1 mouse cellular context compared by ENCODE assay signal in genomic region chr2:32587731-32588321, GRCm38 (mm10).
TF ChIP-seq lines count a peak whose summit lies in the region.

No protein-coding gene starts in this region.

TF ChIP-seq in CH12.LX, 34 proteins besides CTCF, POLR2A, EP300 and RAD21 (continued from another document):
- TF ChIP-seq SMC3 (IDR thresholded peaks at IDR 0.05; ENCODE audit: low read depth, low read length) (no peak), ETS1 (conservative IDR thresholded peaks at IDR 0.05; ENCODE audit: low read depth, low read length) (peak; percentile 72), MYC (IDR thresholded peaks at IDR 0.05; ENCODE audit: low read depth, low read length) (peak; percentile 100), JUN (IDR thresholded peaks at IDR 0.05; ENCODE audit: insufficient read depth, low read depth, low read length) (no peak), HCFC1 (IDR thresholded peaks at IDR 0.05; ENCODE audit: low read depth, low read length) (peak; percentile 52), ZNF384 (IDR thresholded peaks at IDR 0.05; ENCODE audit: low read depth, low read length) (no peak), MXI1 (IDR thresholded peaks at IDR 0.05; ENCODE audit: low read depth, low read length) (peak; percentile 97), SIN3A (IDR thresholded peaks at IDR 0.05; ENCODE audit: low read length) (peak; percentile 92), BHLHE40 (IDR thresholded peaks at IDR 0.05; ENCODE audit: low read depth, low read length) (peak; percentile 89), IRF4 (IDR thresholded peaks at IDR 0.05; ENCODE audit: low read depth, low read length) (peak; percentile 79), TCF12 (IDR thresholded peaks at IDR 0.05; ENCODE audit: low read depth, low read length) (peak; percentile 74), E2F4 (IDR thresholded peaks at IDR 0.05; ENCODE audit: insufficient replicate concordance, low read depth, low read length) (no peak), ZKSCAN1 (IDR thresholded peaks at IDR 0.05; ENCODE audit: borderline replicate concordance, low read depth, low read length) (peak; percentile 36), NELFE (IDR thresholded peaks at IDR 0.05; ENCODE audit: low read depth, low read length) (peak; percentile 60; the same call in 1 of the 2 replicates), MAZ (IDR thresholded peaks at IDR 0.05; ENCODE audit: low read depth, low read length) (peak; percentile 88; the same call in 1 of the 2 replicates), NRF1 (IDR thresholded peaks at IDR 0.05; ENCODE audit: low read depth, low read length) (peak; percentile 65), CHD2 (IDR thresholded peaks at IDR 0.05; ENCODE audit: low read length) (peak; percentile 52; the same call in 1 of the 2 replicates), CHD1 (IDR thresholded peaks at IDR 0.05; ENCODE audit: low read depth, low read length) (no peak), ELF1 (IDR thresholded peaks at IDR 0.05; ENCODE audit: low read depth, low read length) (peak; percentile 27; the same call in 1 of the 2 replicates), GABPA (IDR thresholded peaks at IDR 0.05; ENCODE audit: insufficient replicate concordance, low read depth, low read length) (no peak), MAX (IDR thresholded peaks at IDR 0.05; ENCODE audit: low read length) (peak; percentile 98), KAT2A (IDR thresholded peaks at IDR 0.05; ENCODE audit: insufficient replicate concordance, low read length) (0 out of 2 replicates have a peak, but pooled peaks have one; percentile 26), RCOR1 (conservative IDR thresholded peaks at IDR 0.05; ENCODE audit: low read depth, low read length) (0 out of 2 replicates have a peak, but pooled peaks have one; percentile 38)
